Mouse (Mus musculus): ENCODE data around the gene Ptar1. TPM values are rescaled to one million over a fixed set of nuclear protein-coding genes. Genes with fewer than 3 reads are reported as not detected.
A peak's percentile ranks its signal among the peaks of the same experiment; 100 is the strongest.

Ptar1 gene
- polyA plus RNA-seq (2015; fragmentation: Nextera tagmentation; extraction: Ambion mirVana): 2.7 and 3.4 TPM in 2 replicates

- Histone ChIP-seq H3K4me3 (ENCODE audit: low read depth, low read length) (peak within 1 kb of the TSS; percentile 90), H3K27ac (replicated peaks) (peak within 1 kb of the TSS; percentile 96), H3K9me3 (ENCODE audit: control insufficient read depth, low read length) (no peaks in the 10 kb centered on the region), H3K9ac (ENCODE audit: low read length) (peak within 1 kb of the TSS; percentile 94), H3K4me1 (replicated peaks; ENCODE audit: control insufficient read depth, insufficient read depth) (no peaks in the 10 kb centered on the region), H3K4me2 (replicated peaks; ENCODE audit: low read depth) (peak within 1 kb of the TSS; percentile 76), H3K27me3 (ENCODE audit: control insufficient read depth, insufficient read depth, low read length) (no peaks in the 10 kb centered on the region), H3K36me3 (ENCODE audit: control insufficient read depth, insufficient read depth, low read length) (no peaks in the 10 kb centered on the region)
- under 1% methylated on average over 81 of the region's 93 CpGs for WGBS
- TF ChIP-seq CTCF (IDR thresholded peaks at IDR 0.05; ENCODE audit: low read depth) (no peak), EP300 (optimal IDR thresholded peaks at IDR 0.05) (no peak)
- peak; percentile 93 for DNase-seq (ENCODE audit: low spot score)
- ATAC-seq (ENCODE audit: low FRiP score, low TSS enrichment): peak; percentile 95
Observed at GRCm38 (mm10) chr19:23687296-23688021, at the start of gene Ptar1. Gene Ptar1 (plus strand): TSS chr19:23687429.

GRCm38 (mm10) chr19:23643819-23644218 lies 43.4 kb upstream of the Ptar1 start:
- Histone ChIP-seq H3K36me3 (ENCODE audit: control insufficient read depth, insufficient read depth, low read length) (no peaks in the 10 kb centered on the region), H3K27ac (replicated peaks) (no peak overlapping the region), H3K4me1 (replicated peaks; ENCODE audit: control insufficient read depth, insufficient read depth) (no peaks in the 10 kb centered on the region), H3K9me3 (ENCODE audit: control insufficient read depth, low read length) (no peaks in the 10 kb centered on the region), H3K27me3 (ENCODE audit: control insufficient read depth, insufficient read depth, low read length) (no peaks in the 10 kb centered on the region), H3K4me2 (replicated peaks; ENCODE audit: low read depth) (no peak overlapping the region), H3K4me3 (ENCODE audit: low read depth, low read length) (no peak overlapping the region), H3K9ac (ENCODE audit: low read length) (no peak overlapping the region)
- DNase-seq (ENCODE audit: low spot score): no peak
- no peak for TF ChIP-seq EP300 (optimal IDR thresholded peaks at IDR 0.05)
- TF ChIP-seq CTCF (IDR thresholded peaks at IDR 0.05; ENCODE audit: low read depth): no peak
- no peak for ATAC-seq (ENCODE audit: low FRiP score, low TSS enrichment)
- WGBS: 91% methylated on average over 4 of the region's 5 CpGs

- WGBS: 71% methylated on average over 7 of the region's 7 CpGs
- no peak for ATAC-seq (ENCODE audit: low FRiP score, low TSS enrichment)
Observed at GRCm38 (mm10) chr19:23645347-23645746, 41.9 kb upstream of the Ptar1 start.

DNA sequence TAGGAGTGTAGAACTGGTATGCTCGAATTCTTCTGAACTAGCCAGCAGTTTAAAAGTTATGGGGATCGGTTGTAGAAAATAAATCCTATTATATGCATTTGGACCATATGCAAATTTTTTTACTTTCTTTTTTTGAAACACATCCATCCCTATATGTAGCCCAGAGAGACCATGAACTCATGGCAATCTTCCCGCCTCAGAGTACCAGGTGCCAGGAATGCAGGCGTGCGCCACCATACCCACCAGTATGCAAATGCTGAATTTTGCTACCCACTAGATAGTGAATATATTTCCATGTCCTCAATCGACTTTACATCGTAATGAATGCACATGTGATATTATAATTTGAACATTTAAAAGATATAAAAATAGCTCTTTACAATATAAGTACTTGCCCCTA lies 39.9 kb upstream of the Ptar1 start:
- no peak for DNase-seq (ENCODE audit: low spot score)
- H3K36me3 ChIP-seq (ENCODE audit: control insufficient read depth, insufficient read depth, low read length): no peaks in the 10 kb centered on the region
- no peaks in the 10 kb centered on the region for H3K27me3 ChIP-seq (ENCODE audit: control insufficient read depth, insufficient read depth, low read length)
- no peak overlapping the region for H3K4me3 ChIP-seq (ENCODE audit: low read depth, low read length)
- H3K4me1 ChIP-seq (replicated peaks; ENCODE audit: control insufficient read depth, insufficient read depth): no peaks in the 10 kb centered on the region
- no peak for TF ChIP-seq CTCF (IDR thresholded peaks at IDR 0.05; ENCODE audit: low read depth)
- TF ChIP-seq EP300 (optimal IDR thresholded peaks at IDR 0.05): no peak
- H3K9me3 ChIP-seq (ENCODE audit: control insufficient read depth, low read length): no peaks in the 10 kb centered on the region
- H3K9ac ChIP-seq (ENCODE audit: low read length): no peak overlapping the region
- no peak for ATAC-seq (ENCODE audit: low FRiP score, low TSS enrichment)
- H3K4me2 ChIP-seq (replicated peaks; ENCODE audit: low read depth): no peak overlapping the region
- WGBS: 92% methylated on average over 7 of the region's 7 CpGs
- no peak overlapping the region for H3K27ac ChIP-seq (replicated peaks)

More at GRCm38 (mm10) chr19:23645347-23645746, 41.9 kb upstream of the Ptar1 start:
- no peak overlapping the region for H3K4me3 ChIP-seq (ENCODE audit: low read depth, low read length)
- H3K27me3 ChIP-seq (ENCODE audit: control insufficient read depth, insufficient read depth, low read length): no peaks in the 10 kb centered on the region
- no peak overlapping the region for H3K4me2 ChIP-seq (replicated peaks; ENCODE audit: low read depth)
- DNase-seq (ENCODE audit: low spot score): no peak
- H3K9me3 ChIP-seq (ENCODE audit: control insufficient read depth, low read length): no peaks in the 10 kb centered on the region
- H3K9ac ChIP-seq (ENCODE audit: low read length): no peak overlapping the region
- H3K4me1 ChIP-seq (replicated peaks; ENCODE audit: control insufficient read depth, insufficient read depth): no peaks in the 10 kb centered on the region
- TF ChIP-seq CTCF (IDR thresholded peaks at IDR 0.05; ENCODE audit: low read depth): no peak
- no peak for TF ChIP-seq EP300 (optimal IDR thresholded peaks at IDR 0.05)
- no peak overlapping the region for H3K27ac ChIP-seq (replicated peaks)
- no peaks in the 10 kb centered on the region for H3K36me3 ChIP-seq (ENCODE audit: control insufficient read depth, insufficient read depth, low read length)

GRCm38 (mm10) chr19:23652644-23653043 lies 34.6 kb upstream of the Ptar1 start, which contains the start of gene 1700028P14Rik:
Gene 1700028P14Rik (minus strand): TSS chr19:23652812.
- H3K9me3 ChIP-seq (ENCODE audit: control insufficient read depth, low read length): no peaks in the 10 kb centered on the region
- no peak within 1 kb of the TSS for H3K9ac ChIP-seq (ENCODE audit: low read length)
- H3K4me2 ChIP-seq (replicated peaks; ENCODE audit: low read depth): 0 out of 2 replicates have a peak within 1 kb of the TSS, but pooled peaks have one; percentile 3
- H3K4me1 ChIP-seq (replicated peaks; ENCODE audit: control insufficient read depth, insufficient read depth): no peaks in the 10 kb centered on the region
- 7% methylated on average over 13 of the region's 13 CpGs for WGBS
- H3K27ac ChIP-seq (replicated peaks): no peak within 1 kb of the TSS
- ATAC-seq (ENCODE audit: low FRiP score, low TSS enrichment) (peak; percentile 65), DNase-seq (ENCODE audit: low spot score) (peak; percentile 71)
- H3K36me3 ChIP-seq (ENCODE audit: control insufficient read depth, insufficient read depth, low read length): no peaks in the 10 kb centered on the region
- no peaks in the 10 kb centered on the region for H3K27me3 ChIP-seq (ENCODE audit: control insufficient read depth, insufficient read depth, low read length)
- TF ChIP-seq CTCF (IDR thresholded peaks at IDR 0.05; ENCODE audit: low read depth): no peak
- H3K4me3 ChIP-seq (ENCODE audit: low read depth, low read length): no peak within 1 kb of the TSS

- Histone ChIP-seq H3K27me3 (ENCODE audit: control insufficient read depth, insufficient read depth, low read length) (no peaks in the 10 kb centered on the region), H3K4me3 (ENCODE audit: low read depth, low read length) (no peak overlapping the region), H3K9ac (ENCODE audit: low read length) (no peak overlapping the region), H3K4me2 (replicated peaks; ENCODE audit: low read depth) (no peak overlapping the region), H3K36me3 (ENCODE audit: control insufficient read depth, insufficient read depth, low read length) (no peaks in the 10 kb centered on the region), H3K4me1 (replicated peaks; ENCODE audit: control insufficient read depth, insufficient read depth) (no peaks in the 10 kb centered on the region), H3K9me3 (ENCODE audit: control insufficient read depth, low read length) (no peaks in the 10 kb centered on the region), H3K27ac (replicated peaks) (no peak overlapping the region)
- DNase-seq (ENCODE audit: low spot score): no peak
- no peak for TF ChIP-seq EP300 (optimal IDR thresholded peaks at IDR 0.05)
- ATAC-seq (ENCODE audit: low FRiP score, low TSS enrichment): no peak
- WGBS: 89% methylated on average over 5 of the region's 5 CpGs
Observed at GRCm38 (mm10) chr19:23653154-23653553, 34.1 kb upstream of the Ptar1 start.

Measured in stomach, postnatal 0 days (tissue).